12 mouse cellular contexts compared by ENCODE assay signal in genomic region chr15:80096406-80096805, GRCm38 (mm10). TPM values are rescaled to one million over a fixed set of nuclear protein-coding genes. Genes with fewer than 3 reads are reported as not detected.
DNase-seq lines count a peak whose midpoint lies in the region; ATAC-seq and TF ChIP-seq lines count a peak whose summit lies in the region.
"Had no signal": no experiment of that assay in that cellular context is flagged by ENCODE, and none has a peak within 500 bp of the region (broad histone marks: within the 10 kb centered on the region; RNA-seq: fewer than 3 reads in every experiment).

No protein-coding gene starts in this region.

- no peak for TF ChIP-seq POLR2A in cortical plate, adult 2 months (IDR thresholded peaks at IDR 0.05; ENCODE audit: extremely low read depth, insufficient read depth, low read length)

- 91% methylated on average over 8 of the region's 10 CpGs for WGBS in macrophage (ENCODE audit: missing documents)
- 64% methylated on average over 10 of the region's 10 CpGs for WGBS in midbrain, embryonic 14.5 days

- ATAC-seq in midbrain, embryonic 14.5 days (ENCODE audit: low FRiP score, low TSS enrichment): no peak
- ATAC-seq: midbrain, embryonic 13.5 days had no signal

- peak overlapping the region; percentile 74 for H3K27ac ChIP-seq in left cerebral cortex, adult 2 months
- H3K27ac ChIP-seq in cortical plate, adult 2 months (ENCODE audit: insufficient read depth, low read length): peak overlapping the region; percentile 55; the same call in 1 of the 2 replicates
- peak overlapping the region; percentile 99 for H3K27ac ChIP-seq in macrophage
- H3K27ac ChIP-seq in midbrain, embryonic 14.5 days (replicated peaks; ENCODE audit: low read depth, low read length): no peak overlapping the region
- H3K27ac ChIP-seq: midbrain, embryonic 13.5 days had no signal

- no peaks in the 10 kb centered on the region for H3K9me3 ChIP-seq in midbrain, embryonic 14.5 days (ENCODE audit: control insufficient read depth, low read length)
- H3K9me3 ChIP-seq: hindbrain, embryonic 12.5 days; midbrain, embryonic 13.5 days had no signal

- no peaks in the 10 kb centered on the region; the same call in 1 of the 2 replicates for H3K27me3 ChIP-seq in midbrain, embryonic 14.5 days (ENCODE audit: control insufficient read depth, insufficient read depth, low read length)

- H3K4me2 ChIP-seq in midbrain, embryonic 14.5 days (ENCODE audit: low read length): no peak overlapping the region
- H3K4me2 ChIP-seq: heart, embryonic 11.5 days; midbrain, embryonic 13.5 days had no signal

- H3K36me3 ChIP-seq in macrophage (ENCODE audit: inconsistent target): no peaks in the 10 kb centered on the region
- H3K36me3 ChIP-seq in midbrain, embryonic 14.5 days (ENCODE audit: control insufficient read depth, insufficient read depth, low read length): no peaks in the 10 kb centered on the region
- H3K36me3 ChIP-seq: hindbrain, embryonic 12.5 days; midbrain, embryonic 13.5 days had no signal

- TF ChIP-seq CTCF in left cerebral cortex, adult 2 months (IDR thresholded peaks at IDR 0.05): no peak
- no peak for TF ChIP-seq CTCF in cortical plate, adult 2 months (IDR thresholded peaks at IDR 0.05; ENCODE audit: extremely low read depth, insufficient read depth, low read length)

- peaks cover 88% of the 10 kb centered on the region for H3K79me2 ChIP-seq in macrophage (ENCODE audit: inconsistent target)

- intact Hi-C loops in left cerebral cortex, adult 2 months (cut with DNase I): no loop called here

- peaks cover 16% of the 10 kb centered on the region for H3K4me1 ChIP-seq in cortical plate, adult 2 months (ENCODE audit: control insufficient read depth, insufficient read depth, low read length)
- peaks cover 38% of the 10 kb centered on the region for H3K4me1 ChIP-seq in midbrain, embryonic 14.5 days (ENCODE audit: control insufficient read depth, insufficient read depth, low read length)

- no peak overlapping the region for H3K4me3 ChIP-seq in left cerebral cortex, adult 2 months
- no peak overlapping the region for H3K4me3 ChIP-seq in cortical plate, adult 2 months (ENCODE audit: insufficient read depth, low read length)
- peak overlapping the region; percentile 22 for H3K4me3 ChIP-seq in macrophage (ENCODE audit: inconsistent target)
- H3K4me3 ChIP-seq in midbrain, embryonic 14.5 days (replicated peaks; ENCODE audit: low read depth, low read length): no peak overlapping the region
- H3K4me3 ChIP-seq: hindbrain, embryonic 12.5 days; midbrain, embryonic 13.5 days had no signal

- peak; percentile 48 to 52 for DNase-seq in cerebellum, adult 18-20 months
- DNase-seq in cerebellum, adult 11 months: no peak
- peak in 1 of 2 experiments; percentile 12 for DNase-seq in left cerebral cortex, adult 2 months (ENCODE audit: extremely low spot score in 1 of 2, low spot score in 2 of 2)
- no peak for DNase-seq in left cerebral cortex, adult 9 months (ENCODE audit: low spot score in 2 of 2)
- no peak for DNase-seq in MN1 (ENCODE audit: low spot score)
- no peak for DNase-seq in midbrain, embryonic 14.5 days
- DNase-seq: kidney, adult 2 months had no signal

- H3K9ac ChIP-seq in midbrain, embryonic 14.5 days (replicated peaks; ENCODE audit: low read length): no peak overlapping the region

RNA-seq across cellular contexts. Expression of gene Rpl3, which starts 4.7 kb away (rescaled TPM):
- total RNA-seq in left cerebral cortex, adult 2 months (2021): 100 to 1,000 TPM; 439 to 468 TPM
- 680 and 714 TPM in 2 replicates for polyA plus RNA-seq in cortical plate, adult 2 months (2012; rRNA removed)
- 100 to 1,000 TPM in 24 of 26 experiments, 10 to 100 TPM in 2; 70.8 to 495 (median 240) TPM for total RNA-seq in macrophage (2018; cell fraction: chromatin; rRNA removed)
- total RNA-seq in macrophage (2018; cell fraction: cytosol; rRNA removed): 100 to 1,000 TPM; 413 to 862 (median 571) TPM
- 100 to 1,000 TPM; 139 to 883 (median 221) TPM for total RNA-seq in macrophage (2018; cell fraction: nucleus; rRNA removed)
- 633 to 940 TPM (median 770 TPM) in 3 replicates for polyA plus RNA-seq in macrophage (2018)
- 681 and 724 TPM in 2 replicates for polyA plus RNA-seq in midbrain, embryonic 14.5 days (2014; fragmentation: Nextera tagmentation; extraction: Ambion mirVana)

RNA-seq across cellular contexts. Expression of gene Syngr1, which starts 5.3 kb away (rescaled TPM):
- total RNA-seq in left cerebral cortex, adult 2 months (2021): 100 to 1,000 TPM; 429 to 434 TPM
- 354 and 372 TPM in 2 replicates for polyA plus RNA-seq in cortical plate, adult 2 months (2012; rRNA removed)
- total RNA-seq in macrophage (2018; cell fraction: chromatin; rRNA removed): 100 to 1,000 TPM in 11 of 26 experiments, 10 to 100 TPM in 14, 1 to 10 TPM in 1; 8.5 to 192 (median 76.8) TPM
- total RNA-seq in macrophage (2018; cell fraction: cytosol; rRNA removed): 100 to 1,000 TPM; 185 to 377 (median 258) TPM
- 100 to 1,000 TPM in 19 of 26 experiments, 10 to 100 TPM in 7; 29.5 to 228 (median 114) TPM for total RNA-seq in macrophage (2018; cell fraction: nucleus; rRNA removed)
- 139 to 428 TPM (median 314 TPM) in 3 replicates for polyA plus RNA-seq in macrophage (2018)
- 26.3 and 39.4 TPM in 2 replicates for polyA plus RNA-seq in midbrain, embryonic 14.5 days (2014; fragmentation: Nextera tagmentation; extraction: Ambion mirVana)

RNA-seq across cellular contexts. Expression of gene Tab1, which starts 36.5 kb away (rescaled TPM):
- 10 to 100 TPM; 23.7 to 26.4 TPM for total RNA-seq in left cerebral cortex, adult 2 months (2021)
- 33.6 and 33.8 TPM in 2 replicates for polyA plus RNA-seq in cortical plate, adult 2 months (2012; rRNA removed)
- total RNA-seq in macrophage (2018; cell fraction: chromatin; rRNA removed): 10 to 100 TPM in 21 of 26 experiments, 1 to 10 TPM in 5; 4.6 to 61.0 (median 34.9) TPM
- total RNA-seq in macrophage (2018; cell fraction: cytosol; rRNA removed): 10 to 100 TPM in 12 of 26 experiments, 1 to 10 TPM in 14; 1.2 to 15.4 (median 9.5) TPM
- total RNA-seq in macrophage (2018; cell fraction: nucleus; rRNA removed): 10 to 100 TPM in 18 of 26 experiments, 1 to 10 TPM in 8; 4.1 to 64.7 (median 23.5) TPM
- polyA plus RNA-seq in macrophage (2018): 10.5 to 14.4 TPM (median 12.8 TPM) in 3 replicates
- polyA plus RNA-seq in midbrain, embryonic 14.5 days (2014; fragmentation: Nextera tagmentation; extraction: Ambion mirVana): 37.9 and 42.5 TPM in 2 replicates

Comparison
In these comparisons a context has a peak if more than half of its experiments do, and no peak if none do; other contexts are left out.
1. DNase-seq: peak in cerebellum, adult 18-20 months (2 of 2); none in cerebellum, adult 11 months (single experiment), left cerebral cortex, adult 9 months (0 of 2), MN1 (single experiment) and midbrain, embryonic 14.5 days (single experiment).